Mouse (Mus musculus): ENCODE measurements around the gene Mxd3. TPM values are rescaled to one million over a fixed set of nuclear protein-coding genes. Genes with fewer than 3 reads are reported as not detected.

Gene Mxd3
- total and polyA plus RNA-seq, 3 experiments: 4.1 to 7.3 (median 6.9) TPM

Other genes starting within 250 kb of the Mxd3 start
- 154 and 177 TPM in 2 replicates for gene Uimc1, start 229.5 kb downstream of the Mxd3 start, total RNA-seq (2012; rRNA removed)
- 19.9 and 20.7 TPM in 2 replicates for gene Uimc1, start 229.5 kb downstream of the Mxd3 start, total RNA-seq (2014; rRNA removed)
- 44.5 and 50.8 TPM in 2 replicates for gene Uimc1, start 229.5 kb downstream of the Mxd3 start, polyA plus RNA-seq (2012; ENCODE audit: insufficient read length, low read depth)
- 12.4 and 15.4 TPM in 2 replicates for gene Zfp346, start 224.5 kb downstream of the Mxd3 start, total RNA-seq (2012; rRNA removed)
- gene Zfp346, start 224.5 kb downstream of the Mxd3 start, total RNA-seq (2014; rRNA removed): 11.3 and 12.4 TPM in 2 replicates
- 18.6 and 19.2 TPM in 2 replicates for gene Zfp346, start 224.5 kb downstream of the Mxd3 start, polyA plus RNA-seq (2012; ENCODE audit: insufficient read length, low read depth)
- not detected in 2 replicates for gene Gm17617, start 196.3 kb downstream of the Mxd3 start, total RNA-seq (2012; rRNA removed)
- gene Gm17617, start 196.3 kb downstream of the Mxd3 start, total RNA-seq (2014; rRNA removed): not detected in 2 replicates
- gene Gm17617, start 196.3 kb downstream of the Mxd3 start, polyA plus RNA-seq (2012; ENCODE audit: insufficient read length, low read depth): not detected in 2 replicates
- not detected in 2 replicates for gene Fgfr4, start 177.2 kb downstream of the Mxd3 start, total RNA-seq (2012; rRNA removed)
- gene Fgfr4, start 177.2 kb downstream of the Mxd3 start, total RNA-seq (2014; rRNA removed): not detected in 2 replicates
- not detected in 2 replicates for gene Fgfr4, start 177.2 kb downstream of the Mxd3 start, polyA plus RNA-seq (2012; ENCODE audit: insufficient read length, low read depth)
- gene Nsd1, start 120.0 kb downstream of the Mxd3 start, total RNA-seq (2012; rRNA removed): 13.8 and 14.6 TPM in 2 replicates
- 11.2 and 11.8 TPM in 2 replicates for gene Nsd1, start 120.0 kb downstream of the Mxd3 start, total RNA-seq (2014; rRNA removed)
- 12.6 and 13.0 TPM in 2 replicates for gene Nsd1, start 120.0 kb downstream of the Mxd3 start, polyA plus RNA-seq (2012; ENCODE audit: insufficient read length, low read depth)
- 253 and 302 TPM in 2 replicates for gene Prelid1, start 9.3 kb downstream of the Mxd3 start, total RNA-seq (2012; rRNA removed)
- 190 and 205 TPM in 2 replicates for gene Prelid1, start 9.3 kb downstream of the Mxd3 start, total RNA-seq (2014; rRNA removed)
- gene Prelid1, start 9.3 kb downstream of the Mxd3 start, polyA plus RNA-seq (2012; ENCODE audit: insufficient read length, low read depth): 432 and 435 TPM in 2 replicates
- gene Rab24, start 7.9 kb downstream of the Mxd3 start, total RNA-seq (2012; rRNA removed): 68.0 and 72.5 TPM in 2 replicates
- 44.5 and 45.3 TPM in 2 replicates for gene Rab24, start 7.9 kb downstream of the Mxd3 start, total RNA-seq (2014; rRNA removed)
- 41.7 and 56.6 TPM in 2 replicates for gene Rab24, start 7.9 kb downstream of the Mxd3 start, polyA plus RNA-seq (2012; ENCODE audit: insufficient read length, low read depth)
- 126 and 150 TPM in 2 replicates for gene Lman2, start 33.0 kb upstream of the Mxd3 start, total RNA-seq (2012; rRNA removed)
- gene Lman2, start 33.0 kb upstream of the Mxd3 start, total RNA-seq (2014; rRNA removed): 87.9 and 94.6 TPM in 2 replicates
- gene Lman2, start 33.0 kb upstream of the Mxd3 start, polyA plus RNA-seq (2012; ENCODE audit: insufficient read length, low read depth): 169 and 174 TPM in 2 replicates
- gene Rgs14, start 39.9 kb upstream of the Mxd3 start, total RNA-seq (2012; rRNA removed): 7.4 and 8.0 TPM in 2 replicates
- 6.3 and 7.4 TPM in 2 replicates for gene Rgs14, start 39.9 kb upstream of the Mxd3 start, total RNA-seq (2014; rRNA removed)
- 6.5 and 7.6 TPM in 2 replicates for gene Rgs14, start 39.9 kb upstream of the Mxd3 start, polyA plus RNA-seq (2012; ENCODE audit: insufficient read length, low read depth)
- not detected in 2 replicates for gene Slc34a1, start 68.4 kb upstream of the Mxd3 start, total RNA-seq (2012; rRNA removed)
- not detected in 2 replicates for gene Slc34a1, start 68.4 kb upstream of the Mxd3 start, total RNA-seq (2014; rRNA removed)
- gene Slc34a1, start 68.4 kb upstream of the Mxd3 start, polyA plus RNA-seq (2012; ENCODE audit: insufficient read length, low read depth): not detected in 2 replicates
- not detected in 2 replicates for gene Pfn3, start 85.4 kb upstream of the Mxd3 start, total RNA-seq (2012; rRNA removed)
- not detected in 2 replicates for gene Pfn3, start 85.4 kb upstream of the Mxd3 start, total RNA-seq (2014; rRNA removed)
- gene Pfn3, start 85.4 kb upstream of the Mxd3 start, polyA plus RNA-seq (2012; ENCODE audit: insufficient read length, low read depth): not detected in 2 replicates
- not detected in 2 replicates for gene F12, start 97.0 kb upstream of the Mxd3 start, total RNA-seq (2012; rRNA removed)
- not detected in 2 replicates for gene F12, start 97.0 kb upstream of the Mxd3 start, total RNA-seq (2014; rRNA removed)
- gene F12, start 97.0 kb upstream of the Mxd3 start, polyA plus RNA-seq (2012; ENCODE audit: insufficient read length, low read depth): not detected in 2 replicates
- 60.1 and 69.9 TPM in 2 replicates for gene Grk6, start 115.2 kb upstream of the Mxd3 start, total RNA-seq (2012; rRNA removed)
- 59.0 and 65.0 TPM in 2 replicates for gene Grk6, start 115.2 kb upstream of the Mxd3 start, total RNA-seq (2014; rRNA removed)
- gene Grk6, start 115.2 kb upstream of the Mxd3 start, polyA plus RNA-seq (2012; ENCODE audit: insufficient read length, low read depth): 71.0 and 72.8 TPM in 2 replicates
- gene Prr7, start 134.4 kb upstream of the Mxd3 start, total RNA-seq (2012; rRNA removed): 0.89 and 1.1 TPM in 2 replicates
- 0.60 and 0.69 TPM in 2 replicates for gene Prr7, start 134.4 kb upstream of the Mxd3 start, total RNA-seq (2014; rRNA removed)
- gene Prr7, start 134.4 kb upstream of the Mxd3 start, polyA plus RNA-seq (2012; ENCODE audit: insufficient read length, low read depth): 0.83 and 1.2 TPM in 2 replicates
- gene Dbn1, start 158.3 kb upstream of the Mxd3 start, total RNA-seq (2012; rRNA removed): 1.9 and 3.1 TPM in 2 replicates
- gene Dbn1, start 158.3 kb upstream of the Mxd3 start, total RNA-seq (2014; rRNA removed): 0.09 and 0.12 TPM in 2 replicates
- 0.59 and 0.72 TPM in 2 replicates for gene Dbn1, start 158.3 kb upstream of the Mxd3 start, polyA plus RNA-seq (2012; ENCODE audit: insufficient read length, low read depth)
- 8.5 and 8.7 TPM in 2 replicates for gene Pdlim7, start 183.9 kb upstream of the Mxd3 start, total RNA-seq (2012; rRNA removed)
- 6.6 and 11.2 TPM in 2 replicates for gene Pdlim7, start 183.9 kb upstream of the Mxd3 start, total RNA-seq (2014; rRNA removed)
- 26.2 and 32.5 TPM in 2 replicates for gene Pdlim7, start 183.9 kb upstream of the Mxd3 start, polyA plus RNA-seq (2012; ENCODE audit: insufficient read length, low read depth)
- gene Dok3, start 199.5 kb upstream of the Mxd3 start, total RNA-seq (2012; rRNA removed): 38.4 and 38.8 TPM in 2 replicates
- 9.0 and 9.1 TPM in 2 replicates for gene Dok3, start 199.5 kb upstream of the Mxd3 start, total RNA-seq (2014; rRNA removed)
- gene Dok3, start 199.5 kb upstream of the Mxd3 start, polyA plus RNA-seq (2012; ENCODE audit: insufficient read length, low read depth): 28.1 and 30.3 TPM in 2 replicates
- gene Ddx41, start 206.8 kb upstream of the Mxd3 start, total RNA-seq (2012; rRNA removed): 107 and 109 TPM in 2 replicates
- 56.6 and 59.9 TPM in 2 replicates for gene Ddx41, start 206.8 kb upstream of the Mxd3 start, total RNA-seq (2014; rRNA removed)
- gene Ddx41, start 206.8 kb upstream of the Mxd3 start, polyA plus RNA-seq (2012; ENCODE audit: insufficient read length, low read depth): 95.3 and 107 TPM in 2 replicates
- gene Fam193b, start 241.3 kb upstream of the Mxd3 start, total RNA-seq (2012; rRNA removed): 17.9 and 18.6 TPM in 2 replicates
- 9.2 and 9.4 TPM in 2 replicates for gene Fam193b, start 241.3 kb upstream of the Mxd3 start, total RNA-seq (2014; rRNA removed)
- 22.0 and 22.4 TPM in 2 replicates for gene Fam193b, start 241.3 kb upstream of the Mxd3 start, polyA plus RNA-seq (2012; ENCODE audit: insufficient read length, low read depth)
- gene Tmed9, start 243.9 kb upstream of the Mxd3 start, total RNA-seq (2012; rRNA removed): 196 and 222 TPM in 2 replicates
- 88.1 and 88.2 TPM in 2 replicates for gene Tmed9, start 243.9 kb upstream of the Mxd3 start, total RNA-seq (2014; rRNA removed)
- 194 and 197 TPM in 2 replicates for gene Tmed9, start 243.9 kb upstream of the Mxd3 start, polyA plus RNA-seq (2012; ENCODE audit: insufficient read length, low read depth)